Mouse (Mus musculus) B cell, adult 2 months (primary cell): ENCODE measurements at regions not wholly inside any gene's neighbourhood (a gene's known extent, or its start where the extent isn't known, plus 50 kb on each side); places are given as distances from the start of the nearest gene placed in this dataset.

Experiments used
- DNase-seq, 2 experiments: peaks; one replicate each; pipeline ENCODE4 v3.0.0; 2022

DNA sequence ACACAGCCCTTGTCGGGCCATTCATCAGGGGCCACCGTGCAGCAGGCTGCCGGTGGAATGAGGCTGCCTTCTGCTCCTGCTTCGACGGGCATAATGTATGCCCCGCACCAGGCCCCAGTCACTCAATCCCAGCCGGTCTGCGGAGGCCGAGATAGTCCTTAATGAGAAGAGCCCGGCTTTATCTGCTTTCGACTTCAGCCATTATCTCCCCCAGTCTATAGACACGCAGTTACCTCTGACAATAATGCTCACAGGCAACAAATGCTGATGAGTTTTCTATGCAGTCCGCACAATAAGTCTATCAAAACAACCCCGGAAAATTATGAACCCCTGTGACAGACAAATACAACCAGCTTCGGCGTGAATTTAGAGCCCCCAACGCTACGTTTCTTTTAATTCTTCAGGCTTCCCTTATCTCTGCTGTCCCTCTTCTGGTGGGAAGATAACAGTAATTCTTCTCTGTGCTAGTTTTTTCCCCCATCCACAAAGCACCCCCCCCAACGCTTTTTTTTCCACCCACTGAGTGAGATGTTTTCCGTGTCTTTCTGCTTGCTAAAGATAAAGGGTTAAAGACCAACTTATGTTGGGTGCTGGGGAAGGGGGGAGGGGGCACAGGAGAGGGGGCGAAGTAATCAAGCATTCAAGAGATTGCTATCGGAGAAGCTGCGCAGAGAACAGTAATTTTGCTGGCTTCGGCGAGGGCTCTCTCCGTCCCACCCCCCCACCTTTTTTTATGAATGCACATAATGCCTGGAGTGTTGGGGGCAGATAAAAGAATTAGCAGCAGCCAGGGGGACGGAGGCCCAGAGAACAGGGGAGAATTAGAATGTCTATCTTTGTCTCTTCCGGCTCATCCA is 117.8 kb downstream of the Mrm1 start:
- no peak for DNase-seq

DNA sequence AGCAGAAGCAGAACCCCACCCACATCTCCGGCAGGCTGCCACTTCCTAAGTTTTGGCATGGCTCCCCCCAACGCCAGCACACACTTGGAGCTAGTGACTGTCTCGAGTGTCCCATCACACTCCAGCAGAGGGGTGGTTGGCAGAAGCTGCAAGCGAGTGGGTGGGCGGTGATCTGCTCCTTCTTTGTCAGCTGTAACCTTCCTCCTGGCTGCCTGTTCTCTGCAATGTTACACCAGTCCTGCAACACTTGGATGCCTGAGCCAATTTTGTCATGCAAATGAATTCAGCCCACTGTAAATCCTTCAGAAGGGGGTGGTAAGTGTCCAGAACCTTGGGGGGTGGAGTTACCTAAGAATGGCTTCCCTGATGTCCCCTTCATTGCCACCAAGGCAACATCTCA is 121.8 kb downstream of the Mrm1 start:
- no peak for DNase-seq

DNA sequence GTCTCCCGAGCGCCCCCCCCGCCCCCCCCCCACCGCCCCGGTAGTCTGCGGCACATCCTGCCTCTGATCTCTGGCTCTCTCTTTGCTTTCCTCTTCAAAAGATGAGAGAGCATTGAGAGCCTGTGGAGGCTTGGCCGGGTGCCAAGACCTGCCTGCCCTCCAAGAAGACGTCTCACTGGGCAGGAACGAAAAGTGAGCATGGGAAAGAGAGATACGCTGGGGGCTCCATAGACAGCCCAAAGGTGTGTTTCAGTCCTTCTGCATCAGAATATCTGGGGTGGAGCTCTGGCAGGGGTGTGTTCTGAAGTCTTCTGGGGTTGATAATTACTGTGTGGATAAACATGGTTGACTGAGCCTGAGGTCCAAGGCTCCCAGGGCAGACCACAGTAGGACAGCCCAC is 126.7 kb downstream of the Mrm1 start:
- DNase-seq, result no peak

DNA sequence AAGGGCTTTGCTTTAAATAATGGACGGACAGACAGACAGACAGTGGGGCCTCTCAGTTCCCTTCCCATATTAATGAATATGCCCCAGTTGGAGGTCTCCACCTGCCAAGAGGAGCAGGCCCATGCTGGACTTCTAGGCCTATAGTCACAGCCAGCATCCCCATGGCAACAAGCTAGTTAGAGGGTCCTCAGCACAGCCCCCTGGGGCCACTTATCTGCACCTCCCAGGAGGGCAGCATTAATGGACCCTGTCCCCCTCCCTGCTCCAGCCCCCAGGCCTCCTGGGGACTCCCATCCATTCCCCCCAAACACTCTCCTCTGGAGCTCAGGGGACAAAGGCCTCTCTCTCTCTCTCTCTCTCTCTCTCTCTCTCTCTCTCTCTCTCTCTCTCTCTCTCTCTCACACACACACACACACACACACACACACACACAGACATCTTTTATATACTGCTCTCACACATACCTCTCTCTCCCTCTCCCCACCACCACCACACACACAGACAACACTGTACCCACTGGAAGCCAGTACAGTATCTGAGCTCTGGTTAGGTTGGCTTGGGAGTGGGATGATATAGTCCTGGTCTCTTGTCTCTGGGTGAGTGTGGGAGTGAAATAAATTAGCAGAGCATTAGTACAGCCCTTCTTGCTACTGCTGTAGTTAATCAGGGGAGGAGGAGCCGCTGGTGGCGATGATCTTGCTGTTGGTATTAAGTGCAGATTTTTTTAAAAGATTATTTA is 127.7 kb downstream of the Mrm1 start:
- no peak for DNase-seq

DNA sequence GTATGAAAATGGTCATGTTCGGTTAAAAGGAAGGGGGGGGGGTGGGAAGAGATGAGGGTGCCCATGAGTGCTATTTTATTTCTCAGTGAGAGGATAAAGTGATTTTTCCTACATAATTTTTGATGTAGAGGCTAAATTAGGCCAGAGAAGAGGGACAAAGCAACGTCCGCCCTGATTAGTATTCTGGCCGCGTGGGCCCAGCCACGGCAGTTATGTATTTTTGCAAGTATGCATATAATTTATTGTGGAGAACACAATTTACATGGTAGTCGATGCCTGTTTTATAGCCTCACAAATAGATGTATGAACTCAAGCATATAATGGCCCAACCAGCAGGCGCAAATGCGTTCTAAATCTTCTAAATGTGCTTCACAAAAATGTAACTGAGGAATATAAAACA is 132.8 kb downstream of the Mrm1 start:
- no peak for DNase-seq

DNA sequence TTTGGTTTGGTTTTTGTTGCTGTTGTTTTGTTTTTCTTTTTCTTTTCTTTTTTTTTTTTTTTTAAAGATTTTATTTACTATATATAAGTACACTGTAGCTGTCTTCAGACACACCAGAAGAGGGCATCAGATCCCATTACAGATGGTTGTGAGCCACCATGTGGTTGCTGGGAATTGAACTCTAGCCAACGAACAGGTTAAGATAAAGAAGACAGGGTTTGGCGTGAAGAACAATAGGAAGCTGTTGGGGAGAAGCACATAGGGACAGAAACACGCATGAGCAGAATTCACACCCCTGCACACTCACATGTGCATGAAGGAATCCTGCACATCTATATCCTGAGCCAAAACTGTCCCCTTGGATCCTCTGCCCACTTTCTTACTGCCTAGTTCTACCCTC is 135.0 kb downstream of the Mrm1 start:
- DNase-seq, result no peak

DNA sequence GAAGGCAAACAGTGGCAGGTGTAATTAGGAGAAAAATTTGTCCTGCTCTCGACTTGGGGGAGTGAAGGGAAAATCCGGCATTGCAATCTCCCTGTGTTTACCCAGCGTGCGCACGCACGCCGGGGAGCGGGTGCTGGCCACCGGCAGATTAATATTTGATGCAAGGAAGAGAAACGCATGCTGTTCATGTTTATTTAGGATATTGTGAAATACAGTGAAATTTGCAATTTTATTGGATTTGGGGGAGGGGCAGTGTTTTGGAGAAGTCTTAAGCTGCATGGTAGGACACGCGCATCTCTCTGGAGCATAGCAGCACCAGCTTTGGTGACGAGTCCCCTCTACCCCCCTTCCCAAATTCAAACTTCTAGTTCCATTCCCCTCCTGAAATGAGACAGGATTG is 136.4 kb downstream of the Mrm1 start:
- DNase-seq, result no peak

DNA sequence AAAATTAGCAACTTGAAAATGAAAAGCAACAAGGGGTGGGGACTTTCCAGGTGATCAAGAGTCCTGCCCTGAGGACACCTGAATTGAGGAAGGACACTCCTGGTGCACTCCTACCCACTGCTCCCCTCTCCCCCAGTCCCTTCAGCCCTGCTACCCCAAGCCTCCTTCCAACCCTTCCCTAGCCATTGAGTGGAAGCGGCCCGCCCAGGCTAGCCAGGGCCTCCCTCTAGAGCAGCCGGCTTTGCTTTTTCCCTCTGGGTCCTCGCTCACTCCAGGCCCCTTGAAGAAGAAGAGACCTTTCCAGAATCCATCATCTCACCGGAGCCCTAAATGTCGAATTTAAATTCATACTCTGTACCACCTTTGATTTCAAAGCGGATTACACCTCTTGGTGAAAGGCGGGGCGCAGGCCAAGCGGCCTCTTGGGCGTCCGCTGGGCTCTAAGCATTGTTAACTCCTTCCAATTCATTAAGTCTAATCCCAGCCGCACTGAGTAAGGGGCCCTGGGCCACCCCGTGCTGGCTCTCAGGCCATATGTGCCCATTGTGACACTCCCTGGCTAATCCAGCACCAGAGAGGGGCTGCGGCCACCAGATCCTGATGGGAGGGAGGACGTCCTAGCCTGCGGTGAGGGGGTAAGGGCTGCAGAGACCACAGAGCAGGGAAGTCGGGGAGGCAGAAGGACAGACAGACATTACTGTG is 142.8 kb downstream of the Mrm1 start:
- no peak for DNase-seq

DNA sequence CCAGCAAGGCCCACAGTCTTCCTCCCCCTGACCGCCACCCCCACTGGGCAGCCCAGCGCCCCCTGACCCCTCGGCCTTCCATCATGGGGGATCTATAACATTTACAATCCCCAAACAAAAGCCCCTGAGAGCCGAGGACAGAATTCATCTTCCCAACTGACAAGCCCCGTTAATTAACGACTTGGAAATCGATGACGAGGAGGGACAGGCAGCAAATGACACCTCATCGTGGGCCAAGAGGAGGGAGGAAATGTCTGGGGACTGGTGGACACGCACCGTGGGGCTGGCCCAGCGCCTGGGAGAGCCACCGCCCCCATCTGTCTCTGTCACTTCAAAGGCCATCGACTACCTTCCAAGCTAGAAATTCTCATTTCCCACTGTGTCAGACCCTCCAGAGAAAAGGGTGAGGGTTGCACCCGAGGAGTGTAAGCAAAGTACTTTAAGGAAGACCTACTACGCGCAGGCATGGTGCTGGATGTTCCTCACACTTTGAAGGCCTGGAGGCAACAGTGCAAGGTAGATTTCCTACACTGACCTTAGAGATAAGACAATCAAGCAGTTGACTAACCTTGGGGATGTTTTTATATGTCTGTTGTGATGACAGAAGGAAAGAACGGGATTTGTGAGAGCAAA is 146.4 kb downstream of the Mrm1 start:
- DNase-seq, result no peak

DNA sequence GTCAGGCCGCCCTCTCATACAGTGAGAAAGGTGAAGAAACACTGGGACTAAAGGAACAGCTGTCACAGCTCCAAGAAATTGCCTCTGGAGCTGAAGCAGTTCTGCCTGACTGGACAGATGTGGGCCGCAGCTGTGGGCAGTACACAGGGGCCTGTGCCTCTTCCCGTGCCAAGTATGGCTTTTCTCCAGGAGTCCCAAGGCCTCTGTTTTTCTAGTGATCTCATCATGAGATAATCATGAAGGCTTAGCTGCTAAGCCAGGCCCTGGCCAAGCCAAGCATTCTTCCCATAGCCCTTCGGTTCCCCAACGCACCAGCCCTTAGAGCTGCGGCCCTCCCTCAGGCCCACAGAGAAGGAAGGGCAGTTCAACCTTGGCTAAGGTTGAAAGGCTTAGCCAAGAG is 146.2 kb upstream of the Lhx1 start:
- no peak for DNase-seq

DNA sequence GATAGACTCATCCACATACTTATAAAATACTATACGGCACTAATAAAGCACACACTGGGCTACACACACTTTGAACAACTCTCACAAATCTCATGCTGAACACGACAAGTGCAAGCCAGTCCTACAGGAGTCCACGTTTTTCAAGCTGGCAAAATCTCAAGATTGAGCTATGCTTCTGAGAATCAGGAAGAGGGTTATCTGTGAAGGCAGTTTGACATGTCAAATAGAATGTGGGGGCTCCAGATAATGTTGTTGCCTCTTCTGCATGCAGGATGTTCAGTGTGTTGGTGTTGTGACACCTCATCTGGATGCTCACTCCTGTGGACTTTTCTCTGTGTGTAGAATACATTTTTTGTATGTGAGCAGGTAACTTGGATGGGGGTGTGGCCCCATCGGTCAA is 142.4 kb upstream of the Lhx1 start:
- DNase-seq, result no peak

DNA sequence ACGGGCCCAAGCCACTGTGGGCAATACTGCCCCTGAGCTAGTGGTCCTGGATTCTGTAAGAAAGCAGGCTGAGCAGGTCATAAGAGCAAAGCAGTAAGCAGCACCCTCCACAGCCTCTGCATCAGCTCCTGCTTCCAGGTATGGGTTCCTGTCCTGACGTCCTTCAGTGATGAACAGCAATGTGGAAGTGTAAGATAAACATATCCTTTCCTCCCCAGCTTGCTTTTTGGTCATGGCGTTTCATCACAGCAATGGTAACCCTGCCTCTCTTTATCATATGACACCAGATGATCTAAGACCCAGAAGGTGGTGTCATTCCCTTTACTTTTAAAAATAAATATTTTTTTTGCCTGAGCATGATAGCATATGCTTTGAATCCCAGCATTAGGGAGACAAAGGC is 138.9 kb upstream of the Lhx1 start:
- no peak for DNase-seq

DNA sequence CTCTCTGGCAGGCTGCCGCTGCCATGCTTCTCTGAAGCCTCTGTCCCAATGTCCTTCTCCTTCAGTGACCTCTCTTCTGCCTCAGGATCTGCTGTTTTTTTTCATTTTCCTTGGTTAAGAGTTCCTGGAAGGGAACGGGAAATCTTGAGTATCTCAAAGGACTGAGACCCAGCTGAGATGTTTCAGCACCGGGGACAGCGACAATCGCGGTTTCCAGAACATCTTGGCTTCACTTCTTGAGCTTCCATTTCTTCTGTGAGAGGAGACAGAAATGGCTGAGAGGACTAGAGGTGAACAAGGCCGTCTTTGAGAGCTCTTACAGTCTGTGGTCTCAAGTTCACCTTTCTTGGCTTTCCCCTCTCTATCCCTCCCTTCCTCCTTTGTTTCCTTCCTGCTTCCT is 136.6 kb upstream of the Lhx1 start:
- peak; percentile 7 to 14 for DNase-seq

DNA sequence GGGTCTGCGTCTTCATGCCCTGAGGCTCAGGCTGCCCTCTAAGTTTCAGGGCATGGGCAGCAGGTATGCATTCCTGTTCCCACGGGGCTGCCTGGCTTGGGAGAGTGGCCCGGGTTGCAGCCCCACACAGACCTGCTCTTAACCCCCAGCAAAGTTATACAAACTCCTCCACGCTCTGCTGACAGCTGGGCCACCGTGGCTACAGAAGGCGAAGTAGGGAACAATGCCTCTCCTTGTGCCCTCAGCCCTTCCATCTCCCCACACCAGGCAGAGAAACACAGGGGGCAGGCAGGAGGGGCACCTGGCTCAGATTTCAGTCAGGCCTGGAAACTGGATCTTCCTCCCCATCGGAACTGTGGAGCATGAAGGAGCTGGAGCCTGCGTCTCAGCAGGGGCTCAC is 135.5 kb upstream of the Lhx1 start:
- DNase-seq, result no peak

DNA sequence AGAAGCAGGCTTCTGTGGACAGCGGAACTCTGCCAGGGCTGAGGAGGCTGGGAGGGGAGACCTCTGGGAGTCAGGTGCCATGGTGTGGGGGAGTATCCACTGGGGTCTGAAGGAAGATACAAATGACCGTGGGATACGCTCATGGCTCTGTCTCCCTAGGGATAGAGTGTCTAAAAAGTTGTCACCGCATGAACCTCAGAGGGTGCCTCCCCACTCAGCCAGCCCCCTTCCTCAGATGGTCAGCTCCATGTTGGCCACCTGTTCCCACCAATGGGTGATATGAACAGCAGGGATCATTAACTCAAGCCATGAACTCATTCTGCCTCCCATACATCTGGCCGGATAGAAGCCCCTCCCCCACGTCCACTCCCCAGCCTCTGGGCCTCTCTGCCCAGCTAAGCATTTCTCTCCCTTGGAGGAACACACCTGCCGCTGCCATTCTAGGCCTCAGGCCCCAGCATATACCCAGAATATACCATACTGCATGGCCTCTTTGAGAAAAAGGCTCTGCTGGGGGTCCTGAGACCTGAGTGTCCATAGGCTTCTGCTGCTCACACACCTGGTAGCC is 134.1 kb upstream of the Lhx1 start:
- no peak for DNase-seq

DNA sequence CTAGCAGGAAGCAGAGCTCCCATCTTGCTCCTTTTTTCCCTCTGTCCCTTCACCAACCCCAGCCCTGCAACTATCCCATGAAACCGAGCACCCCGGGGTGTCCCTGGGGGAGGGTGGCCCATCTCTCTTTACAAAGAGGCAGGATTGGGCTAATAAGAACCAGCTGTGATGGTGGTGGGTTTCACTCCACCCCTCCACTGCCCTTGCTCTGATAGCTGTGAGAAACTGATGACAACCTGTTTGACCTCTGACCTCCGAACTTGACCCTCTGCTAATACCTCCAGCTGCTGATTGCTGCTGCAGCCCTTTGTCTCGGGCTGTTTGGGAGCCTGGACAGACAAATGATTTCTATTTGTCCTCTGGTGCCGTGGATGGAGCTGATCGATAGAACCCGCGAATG is 128.1 kb upstream of the Lhx1 start:
- DNase-seq, result no peak

DNA sequence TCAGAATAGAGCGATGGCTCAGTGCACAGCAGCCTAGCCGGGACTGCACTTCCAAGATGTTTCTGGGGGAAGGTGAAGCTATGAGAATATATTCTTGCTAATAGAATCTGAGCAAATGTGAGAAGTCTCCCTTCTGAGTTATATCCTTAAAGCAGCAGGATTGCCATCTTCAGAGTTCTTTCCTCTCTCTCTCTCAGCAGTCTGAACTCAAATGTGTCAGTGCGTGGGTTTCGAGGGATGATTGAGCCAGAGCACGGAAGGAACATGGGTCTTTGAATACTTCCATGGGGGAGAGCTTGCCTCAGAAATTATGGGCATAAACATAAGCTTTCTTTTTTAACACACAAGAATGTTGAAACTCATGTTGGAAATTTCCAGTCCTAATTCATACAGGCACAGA is 123.6 kb upstream of the Lhx1 start:
- DNase-seq, result no peak

DNA sequence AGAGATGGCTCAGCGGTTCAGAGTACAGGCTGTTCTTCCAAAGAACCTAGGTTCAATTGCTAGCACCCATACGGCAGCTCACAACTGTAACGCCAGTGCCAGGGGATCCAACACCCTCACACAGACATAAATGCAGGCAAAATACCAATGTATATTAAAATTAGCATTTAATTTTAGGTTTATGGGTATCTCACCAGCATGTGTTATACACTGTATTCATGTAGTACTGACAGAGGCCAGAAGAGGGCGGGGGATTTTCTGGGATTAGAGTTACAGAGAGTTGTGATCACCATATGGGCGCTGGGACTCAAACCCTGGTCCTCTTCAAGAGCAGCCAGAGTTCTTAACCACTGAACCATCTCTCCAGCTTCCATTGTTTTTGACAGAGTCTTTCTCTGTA is 121.8 kb upstream of the Lhx1 start:
- no peak for DNase-seq

DNA sequence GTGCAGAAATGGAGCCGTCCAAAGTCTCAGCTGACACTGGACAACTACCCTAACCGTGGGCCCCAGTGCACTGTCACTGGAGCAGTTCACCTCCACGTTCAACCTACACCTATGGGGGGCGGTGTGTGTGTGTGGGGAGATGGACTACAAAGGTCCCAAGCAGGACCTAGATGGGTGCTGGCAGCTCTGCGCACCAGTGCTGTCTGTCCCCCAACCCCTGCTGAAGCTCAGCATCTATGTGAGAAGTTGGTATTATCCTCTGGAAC is 117.7 kb upstream of the Lhx1 start:
- no peak for DNase-seq

DNA sequence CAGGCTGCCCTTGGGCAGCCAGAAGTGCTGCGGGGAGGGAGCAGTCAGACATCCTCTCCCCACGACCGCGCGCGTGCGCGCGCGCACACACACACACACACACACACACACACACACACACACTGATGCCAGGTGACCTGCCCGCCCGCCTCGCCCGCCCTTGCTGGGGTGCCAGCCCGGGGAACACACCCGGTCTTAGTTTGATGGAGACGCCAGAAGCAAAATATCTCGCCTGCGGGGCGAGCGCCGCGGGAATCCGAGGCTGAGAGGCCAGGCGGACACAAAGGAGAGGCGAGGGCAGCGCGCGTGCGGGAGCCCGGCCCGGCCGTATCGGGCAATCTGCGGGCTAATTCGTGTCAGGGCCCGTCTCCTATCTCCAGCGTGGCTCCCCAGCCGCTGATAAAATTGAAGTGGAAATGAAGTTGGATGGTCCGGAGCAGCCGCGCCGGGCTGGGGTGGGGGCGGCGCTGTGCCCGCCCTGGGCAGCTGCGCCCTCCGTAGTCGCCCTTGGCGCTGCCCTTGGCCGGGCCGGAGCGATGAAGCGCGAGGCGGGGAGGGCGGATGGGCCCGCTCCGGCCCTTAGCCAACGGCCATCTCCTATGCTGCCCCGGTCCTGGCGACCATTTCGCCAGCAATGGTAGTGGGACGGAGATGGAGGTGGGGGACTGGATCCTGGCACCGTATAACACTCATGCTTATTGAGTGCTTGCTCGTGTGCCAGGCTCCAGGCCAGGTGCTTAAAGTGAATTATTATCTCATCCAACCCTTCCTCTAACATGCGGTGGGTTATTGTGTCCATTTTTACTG is 117.2 kb upstream of the Lhx1 start:
- DNase-seq, result no peak

DNA sequence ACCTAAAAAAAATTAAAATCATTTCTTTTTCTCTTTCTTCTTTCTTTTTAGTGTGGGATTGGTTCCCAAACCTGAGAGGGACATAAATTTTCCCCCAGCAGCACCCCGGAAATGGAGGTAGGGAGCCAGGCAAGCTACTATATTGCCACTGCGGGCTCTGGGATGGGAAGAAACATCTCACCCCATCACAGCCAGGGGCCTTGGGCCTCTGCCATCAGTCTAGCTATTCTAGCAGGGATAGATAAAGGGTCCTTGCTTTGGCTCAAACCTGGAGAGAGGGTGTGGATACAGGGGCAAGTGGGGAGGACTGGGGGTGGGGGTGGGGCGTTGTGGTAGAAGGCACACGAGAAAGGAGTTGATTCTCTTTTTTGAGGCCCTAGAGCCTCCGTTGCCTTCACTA is 116.3 kb upstream of the Lhx1 start:
- DNase-seq, result no peak

DNA sequence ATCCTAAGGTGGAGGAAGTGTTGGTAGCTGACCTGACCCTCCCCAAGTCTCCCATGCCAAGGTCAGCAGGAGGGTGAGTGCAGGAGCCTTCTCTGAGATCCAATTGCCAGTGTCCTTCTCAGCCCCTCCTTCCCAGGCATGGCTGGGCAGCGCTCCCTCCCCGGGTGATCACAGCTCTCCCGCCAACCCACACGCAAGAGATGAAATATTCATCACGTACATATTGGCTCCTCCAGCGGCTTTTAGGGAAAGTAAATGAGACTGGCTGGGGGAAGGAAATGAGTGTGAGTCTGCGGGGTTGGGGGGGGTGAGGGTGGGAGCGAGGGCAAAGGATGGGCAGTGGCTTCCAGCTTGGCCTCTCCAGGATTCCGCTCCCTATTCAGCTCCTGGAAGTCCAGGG is 113.0 kb upstream of the Lhx1 start:
- DNase-seq, result no peak

DNA sequence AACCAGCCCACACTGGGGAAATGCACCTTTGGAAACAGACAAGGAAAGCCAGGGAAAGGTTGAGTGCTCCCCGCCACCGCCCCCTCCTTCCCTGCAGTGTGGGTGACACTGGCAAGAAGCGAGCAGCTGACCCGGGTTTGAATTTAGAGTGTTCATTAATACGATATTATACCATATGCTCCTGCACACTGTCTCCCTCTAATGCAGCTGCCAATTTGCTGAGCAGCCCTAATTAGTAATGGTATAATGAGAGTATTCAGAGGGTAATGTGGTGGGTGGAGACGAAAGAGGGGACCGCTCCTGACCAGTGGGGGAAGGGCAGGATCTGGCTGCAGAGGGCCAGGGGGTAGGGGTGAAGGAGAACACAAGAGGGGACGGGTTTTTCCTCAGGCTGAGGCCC is 111.9 kb upstream of the Lhx1 start:
- no peak for DNase-seq
